Mouse (Mus musculus): ENCODE data around the gene Kin. TPM values are rescaled to one million over a fixed set of nuclear protein-coding genes. Genes with fewer than 3 reads are reported as not detected.
A peak's percentile ranks its signal among the peaks of the same experiment; 100 is the strongest.

The Kin gene
- polyA plus RNA-seq (2014; fragmentation: Nextera tagmentation; extraction: Ambion mirVana): 35.3 and 37.9 TPM in 2 replicates

- H3K27me3 ChIP-seq (replicated peaks; ENCODE audit: control insufficient read depth, insufficient read depth, low read length): no peaks in the 10 kb centered on the region
- WGBS: under 1% methylated on average over 61 of the region's 61 CpGs
- H3K4me1 ChIP-seq (replicated peaks; ENCODE audit: control insufficient read depth, insufficient read depth, low read length): peaks cover 24% of the 10 kb centered on the region
- DNase-seq (ENCODE audit: low spot score) (peak; percentile 94), ATAC-seq (replicated peaks; ENCODE audit: low FRiP score) (peak; percentile 93)
- peak within 1 kb of the TSS; percentile 96 for H3K4me3 ChIP-seq (ENCODE audit: low read depth, low read length)
- H3K9me3 ChIP-seq (ENCODE audit: control insufficient read depth, low read length): no peaks in the 10 kb centered on the region
- H3K4me2 ChIP-seq: peak within 1 kb of the TSS; percentile 82
- peak within 1 kb of the TSS; percentile 87 for H3K27ac ChIP-seq (ENCODE audit: low read depth, low read length)
- H3K9ac ChIP-seq (ENCODE audit: low read depth, low read length): peak within 1 kb of the TSS; percentile 97
- H3K36me3 ChIP-seq (ENCODE audit: control insufficient read depth, insufficient read depth, low read length): peaks cover 8% of the 10 kb centered on the region; the same call in 1 of the 2 replicates
These were observed at the start of gene Kin, which contains the start of gene Atp5c1 for GRCm38 (mm10) chr2:10080310-10081010. Gene Kin (plus strand): TSS chr2:10080593. Gene Atp5c1 (minus strand): TSS chr2:10080510.

GRCm38 (mm10) chr2:10033684-10034083 lies 46.7 kb upstream of the Kin start:
- no peak overlapping the region for H3K4me2 ChIP-seq
- 57% methylated on average over 4 of the region's 4 CpGs for WGBS
- peaks cover 6% of the 10 kb centered on the region; the same call in 1 of the 2 replicates for H3K4me1 ChIP-seq (replicated peaks; ENCODE audit: control insufficient read depth, insufficient read depth, low read length)
- 0 out of 2 replicates have a peak, but pooled peaks have one; percentile 43 for ATAC-seq (replicated peaks; ENCODE audit: low FRiP score)
- H3K4me3 ChIP-seq (ENCODE audit: low read depth, low read length): no peak overlapping the region
- no peaks in the 10 kb centered on the region for H3K27me3 ChIP-seq (replicated peaks; ENCODE audit: control insufficient read depth, insufficient read depth, low read length)
- no peak overlapping the region for H3K27ac ChIP-seq (ENCODE audit: low read depth, low read length)
- H3K9me3 ChIP-seq (ENCODE audit: control insufficient read depth, low read length): no peaks in the 10 kb centered on the region
- DNase-seq (ENCODE audit: low spot score): no peak
- no peak overlapping the region for H3K9ac ChIP-seq (ENCODE audit: low read depth, low read length)
- H3K36me3 ChIP-seq (ENCODE audit: control insufficient read depth, insufficient read depth, low read length): no peaks in the 10 kb centered on the region

- Histone ChIP-seq H3K9ac (ENCODE audit: low read depth, low read length) (no peak overlapping the region), H3K27ac (ENCODE audit: low read depth, low read length) (no peak overlapping the region), H3K27me3 (replicated peaks; ENCODE audit: control insufficient read depth, insufficient read depth, low read length) (no peaks in the 10 kb centered on the region), H3K4me1 (replicated peaks; ENCODE audit: control insufficient read depth, insufficient read depth, low read length) (peaks cover 6% of the 10 kb centered on the region; the same call in 1 of the 2 replicates), H3K4me2 (no peak overlapping the region), H3K36me3 (ENCODE audit: control insufficient read depth, insufficient read depth, low read length) (no peaks in the 10 kb centered on the region), H3K4me3 (ENCODE audit: low read depth, low read length) (no peak overlapping the region), H3K9me3 (ENCODE audit: control insufficient read depth, low read length) (no peaks in the 10 kb centered on the region)
- 86% methylated on average over 3 of the region's 3 CpGs for WGBS
- DNase-seq (ENCODE audit: low spot score): no peak
- ATAC-seq (replicated peaks; ENCODE audit: low FRiP score): no peak
These were observed 45.4 kb upstream of the Kin start for GRCm38 (mm10) chr2:10034976-10035375.

- Histone ChIP-seq H3K4me3 (ENCODE audit: low read depth, low read length) (peak overlapping the region; percentile 98), H3K4me2 (peak overlapping the region; percentile 85), H3K27me3 (replicated peaks; ENCODE audit: control insufficient read depth, insufficient read depth, low read length) (no peaks in the 10 kb centered on the region), H3K9ac (ENCODE audit: low read depth, low read length) (peak overlapping the region; percentile 93), H3K36me3 (ENCODE audit: control insufficient read depth, insufficient read depth, low read length) (no peaks in the 10 kb centered on the region), H3K27ac (ENCODE audit: low read depth, low read length) (peak overlapping the region; percentile 25; the same call in 1 of the 2 replicates), H3K4me1 (replicated peaks; ENCODE audit: control insufficient read depth, insufficient read depth, low read length) (peaks cover 14% of the 10 kb centered on the region), H3K9me3 (ENCODE audit: control insufficient read depth, low read length) (no peaks in the 10 kb centered on the region)
- WGBS: under 1% methylated on average over 47 of the region's 47 CpGs
- DNase-seq (ENCODE audit: low spot score): peak; percentile 63
- peak; percentile 53 for ATAC-seq (replicated peaks; ENCODE audit: low FRiP score)
These were observed 32.5 kb upstream of the Kin start for GRCm38 (mm10) chr2:10047758-10048436.

- Histone ChIP-seq H3K4me2 (peak within 1 kb of the TSS; percentile 91), H3K9me3 (ENCODE audit: control insufficient read depth, low read length) (no peaks in the 10 kb centered on the region), H3K4me1 (replicated peaks; ENCODE audit: control insufficient read depth, insufficient read depth, low read length) (peaks cover 14% of the 10 kb centered on the region), H3K27ac (ENCODE audit: low read depth, low read length) (peak within 1 kb of the TSS; percentile 25; the same call in 1 of the 2 replicates), H3K9ac (ENCODE audit: low read depth, low read length) (peak within 1 kb of the TSS; percentile 93), H3K36me3 (ENCODE audit: control insufficient read depth, insufficient read depth, low read length) (no peaks in the 10 kb centered on the region), H3K27me3 (replicated peaks; ENCODE audit: control insufficient read depth, insufficient read depth, low read length) (no peaks in the 10 kb centered on the region), H3K4me3 (ENCODE audit: low read depth, low read length) (peak within 1 kb of the TSS; percentile 98)
- peak; percentile 95 for ATAC-seq (replicated peaks; ENCODE audit: low FRiP score)
- WGBS: under 1% methylated on average over 36 of the region's 36 CpGs
- DNase-seq (ENCODE audit: low spot score): peak; percentile 87
These were observed 31.9 kb upstream of the Kin start, which contains the start of gene Taf3 for GRCm38 (mm10) chr2:10048461-10048860. Gene Taf3 (minus strand): TSS chr2:10048596.

- DNase-seq (ENCODE audit: low spot score) (no peak), ATAC-seq (replicated peaks; ENCODE audit: low FRiP score) (no peak)
- WGBS: 17% methylated on average over 10 of the region's 10 CpGs
- peak overlapping the region; percentile 91 for H3K4me2 ChIP-seq
- H3K27me3 ChIP-seq (replicated peaks; ENCODE audit: control insufficient read depth, insufficient read depth, low read length): no peaks in the 10 kb centered on the region
- H3K9me3 ChIP-seq (ENCODE audit: control insufficient read depth, low read length): no peaks in the 10 kb centered on the region
- peak overlapping the region; percentile 98 for H3K4me3 ChIP-seq (ENCODE audit: low read depth, low read length)
- no peak overlapping the region for H3K27ac ChIP-seq (ENCODE audit: low read depth, low read length)
- peaks cover 14% of the 10 kb centered on the region for H3K4me1 ChIP-seq (replicated peaks; ENCODE audit: control insufficient read depth, insufficient read depth, low read length)
- H3K36me3 ChIP-seq (ENCODE audit: control insufficient read depth, insufficient read depth, low read length): no peaks in the 10 kb centered on the region; the same call in 1 of the 2 replicates
- peak overlapping the region; percentile 53; the same call in 1 of the 2 replicates for H3K9ac ChIP-seq (ENCODE audit: low read depth, low read length)
These were observed 30.9 kb upstream of the Kin start for GRCm38 (mm10) chr2:10049456-10049855.

- Histone ChIP-seq H3K9ac (ENCODE audit: low read depth, low read length) (no peak overlapping the region), H3K4me3 (ENCODE audit: low read depth, low read length) (no peak overlapping the region), H3K4me1 (replicated peaks; ENCODE audit: control insufficient read depth, insufficient read depth, low read length) (peaks cover 14% of the 10 kb centered on the region), H3K36me3 (ENCODE audit: control insufficient read depth, insufficient read depth, low read length) (peaks cover 9% of the 10 kb centered on the region; the same call in 1 of the 2 replicates), H3K4me2 (no peak overlapping the region), H3K9me3 (ENCODE audit: control insufficient read depth, low read length) (no peaks in the 10 kb centered on the region), H3K27ac (ENCODE audit: low read depth, low read length) (no peak overlapping the region), H3K27me3 (replicated peaks; ENCODE audit: control insufficient read depth, insufficient read depth, low read length) (no peaks in the 10 kb centered on the region)
- WGBS: 94% methylated on average over 3 of the region's 3 CpGs
- no peak for ATAC-seq (replicated peaks; ENCODE audit: low FRiP score)
- DNase-seq (ENCODE audit: low spot score): no peak
These were observed 29.5 kb upstream of the Kin start for GRCm38 (mm10) chr2:10050878-10051277.

GRCm38 (mm10) chr2:10051996-10052395 lies 28.4 kb upstream of the Kin start:
- Histone ChIP-seq H3K4me1 (replicated peaks; ENCODE audit: control insufficient read depth, insufficient read depth, low read length) (peaks cover 9% of the 10 kb centered on the region), H3K9ac (ENCODE audit: low read depth, low read length) (no peak overlapping the region), H3K27me3 (replicated peaks; ENCODE audit: control insufficient read depth, insufficient read depth, low read length) (no peaks in the 10 kb centered on the region), H3K36me3 (ENCODE audit: control insufficient read depth, insufficient read depth, low read length) (peaks cover 13% of the 10 kb centered on the region; the same call in 1 of the 2 replicates), H3K9me3 (ENCODE audit: control insufficient read depth, low read length) (no peaks in the 10 kb centered on the region), H3K4me2 (no peak overlapping the region), H3K4me3 (ENCODE audit: low read depth, low read length) (no peak overlapping the region), H3K27ac (ENCODE audit: low read depth, low read length) (no peak overlapping the region)
- ATAC-seq (replicated peaks; ENCODE audit: low FRiP score): no peak
- WGBS: 92% methylated on average over 1 of the region's 1 CpGs
- no peak for DNase-seq (ENCODE audit: low spot score)

Measured in liver, embryonic 11.5 days (tissue).